Mouse (Mus musculus) lung, adult 2 months (tissue): Measurements from ENCODE around the gene Tnrc6b. TPM values are rescaled to one million over a fixed set of nuclear protein-coding genes. Genes with fewer than 3 reads are reported as not detected.

Experiments used
- DNase-seq: peaks from one replicate; pipeline ENCODE4 v3.0.0; 2022
- H3K4me1 ChIP-seq: fragments of 200-500 bp; 2 replicates; pipeline ENCODE4 v1.6.1; 2011; ENCODE audit warnings: low read length; ENCODE audit not compliant: control insufficient read depth, insufficient read depth
- H3K4me3 ChIP-seq: fragments of 200-500 bp; replicated peaks from 2 replicates; pipeline ENCODE3; 2011; ENCODE audit warnings: low read depth, mild to moderate bottlenecking, control low read depth, low read length; ENCODE audit errors: extremely low read depth
- CTCF ChIP-seq: fragments of 200-500 bp; IDR thresholded peaks from 2 replicates; pipeline ENCODE4 v1.5.1; 2011; ENCODE audit warnings: mild to moderate bottlenecking, low read length, control low read depth; ENCODE audit not compliant: insufficient read depth
- POLR2A ChIP-seq: fragments of 200-500 bp; IDR thresholded peaks from 2 replicates; pipeline ENCODE4 v1.6.1; 2011; ENCODE audit warnings: low read depth, mild to moderate bottlenecking, control low read depth, low read length, borderline replicate concordance; ENCODE audit errors: extremely low read depth
- WGBS: fragments of 180-500 bp; shearing (Covaris S2); methylation state at CpG from one replicate; pipeline ENCODE4 v1.1.7; 2018; 5-methylcytosine and 5-hydroxymethylcytosine counted together
- polyA plus RNA-seq: library from polyadenylated mRNA; depleted of rRNA; stranded (reverse); fragments of >200 nt; gene quantifications from 2 replicates; pipeline ENCODE4 v1.2.3, GENCODE M21; 2012

The Tnrc6b gene
- polyA plus RNA-seq, 1 experiment = 16.6 TPM

- 14% methylated on average over 5 of the region's 5 CpGs for WGBS
- Histone ChIP-seq H3K4me1 (peaks cover 14% of the 10 kb centered on the region; the same call in 1 of the 2 replicates), H3K4me3 (no peak overlapping the region)
- DNase-seq = no peak
- TF ChIP-seq POLR2A (no peak), CTCF (no peak)
These were observed 881 bp upstream of the Tnrc6b start for GRCm38 (mm10) chr15:80710257-80710607.

DNA sequence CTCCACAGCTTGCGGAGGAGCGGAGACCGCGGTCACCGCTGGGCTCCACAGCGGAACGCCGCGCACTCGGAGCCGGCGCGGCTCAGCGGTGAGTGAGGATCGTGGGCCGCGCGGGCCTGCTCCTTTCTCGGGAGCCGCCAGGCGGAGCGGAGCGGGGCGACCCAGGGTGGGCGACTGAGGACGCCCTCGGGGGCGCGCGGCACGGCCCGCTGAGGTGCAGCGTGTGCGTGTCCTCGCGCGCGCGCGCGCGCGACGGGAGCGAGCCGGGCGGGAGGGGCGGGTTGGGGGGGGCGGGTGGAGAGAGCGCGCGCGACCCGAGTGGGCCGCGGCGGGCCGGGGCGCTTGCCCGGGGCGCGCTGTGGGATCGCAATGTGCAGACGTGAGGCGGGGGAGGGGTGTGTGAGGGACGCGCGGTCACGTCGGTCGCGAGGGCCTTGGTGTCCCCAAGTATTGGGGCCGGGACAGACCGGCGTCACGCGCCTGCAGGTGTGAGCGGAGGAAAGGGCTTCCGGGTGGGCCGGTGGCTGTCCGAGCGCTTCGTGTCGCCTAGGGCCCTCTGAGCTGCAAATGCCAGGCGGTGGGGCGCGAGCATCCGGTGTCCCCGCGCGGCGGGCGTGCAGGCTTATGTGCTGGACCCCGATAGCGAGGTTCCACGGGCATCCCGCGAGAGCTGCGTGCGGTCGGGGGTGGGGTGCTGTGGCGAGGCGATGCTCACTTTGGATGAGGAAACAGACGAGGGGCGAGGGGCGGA is 463 bp downstream of the Tnrc6b start:
- WGBS = under 1% methylated on average over 74 of the region's 106 CpGs
- no peak for TF ChIP-seq POLR2A
- TF ChIP-seq CTCF = no peak
- H3K4me1 ChIP-seq = peaks cover 14% of the 10 kb centered on the region; the same call in 1 of the 2 replicates
- DNase-seq = peak; percentile 57
- H3K4me3 ChIP-seq = peak overlapping the region; percentile 94

DNA sequence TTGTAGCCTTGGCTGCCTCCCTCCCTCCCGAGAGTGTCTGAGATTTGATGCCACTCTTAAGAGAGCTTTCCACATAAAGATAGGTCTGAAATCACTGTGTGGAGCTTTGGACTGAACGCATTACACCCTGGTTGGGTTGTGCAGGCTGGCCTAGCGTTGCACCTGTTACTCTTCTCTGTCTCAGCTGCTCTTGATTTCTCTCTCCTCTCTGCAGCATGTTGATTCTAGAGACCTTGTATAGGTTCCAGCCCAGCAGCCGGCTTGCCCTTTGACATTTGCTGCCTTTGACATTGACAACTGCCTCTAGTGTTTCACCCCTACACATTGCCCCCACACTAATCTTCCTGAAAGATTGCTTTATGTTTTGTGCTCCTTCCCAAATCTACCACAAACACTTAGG is 3.2 kb downstream of the Tnrc6b start:
- DNase-seq = no peak
- Histone ChIP-seq H3K4me3 (no peak overlapping the region), H3K4me1 (peaks cover 11% of the 10 kb centered on the region)
- WGBS = 86% methylated on average over 4 of the region's 4 CpGs
- TF ChIP-seq POLR2A (no peak), CTCF (no peak)

- TF ChIP-seq CTCF (no peak), POLR2A (no peak)
- DNase-seq = no peak
- 66% methylated on average over 8 of the region's 8 CpGs for WGBS
- Histone ChIP-seq H3K4me1 (peaks cover 16% of the 10 kb centered on the region), H3K4me3 (no peak overlapping the region)
These were observed 5.6 kb downstream of the Tnrc6b start for GRCm38 (mm10) chr15:80716631-80717135.

- Histone ChIP-seq H3K4me3 (no peak overlapping the region), H3K4me1 (peaks cover 15% of the 10 kb centered on the region)
- no peak for DNase-seq
- WGBS = 26% methylated on average over 1 of the region's 1 CpGs
- TF ChIP-seq POLR2A (no peak), CTCF (no peak)
These were observed 6.3 kb downstream of the Tnrc6b start for GRCm38 (mm10) chr15:80717431-80717830.

DNA sequence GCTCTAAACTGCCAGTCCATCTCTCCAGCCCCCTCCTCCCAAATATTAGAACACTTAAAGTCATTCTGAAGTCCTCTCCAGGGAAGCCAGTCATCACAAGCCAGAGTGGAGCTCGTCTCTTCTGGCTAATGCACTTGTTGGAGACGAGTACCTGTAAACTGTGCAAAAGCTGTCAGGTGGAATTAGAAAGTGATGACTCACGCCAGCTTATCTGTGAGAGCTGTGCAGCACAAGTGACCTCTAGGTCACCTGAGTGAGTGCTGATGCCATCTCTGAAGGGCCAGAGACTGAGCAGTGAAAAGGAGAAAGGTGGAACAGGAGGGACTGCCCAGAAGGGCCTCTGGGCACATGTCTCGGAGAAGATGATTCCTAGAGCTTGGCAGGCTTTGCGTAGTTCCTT is 9.1 kb downstream of the Tnrc6b start:
- H3K4me1 ChIP-seq = peaks cover 15% of the 10 kb centered on the region
- WGBS = 52% methylated on average over 5 of the region's 5 CpGs
- TF ChIP-seq POLR2A (no peak), CTCF (no peak)
- no peak overlapping the region for H3K4me3 ChIP-seq
- no peak for DNase-seq

- no peak for TF ChIP-seq CTCF
- no peak for TF ChIP-seq POLR2A
- WGBS = 75% methylated on average over 6 of the region's 6 CpGs
- Histone ChIP-seq H3K4me1 (peaks cover 15% of the 10 kb centered on the region), H3K4me3 (no peak overlapping the region)
- DNase-seq = no peak
These were observed 10.7 kb downstream of the Tnrc6b start for GRCm38 (mm10) chr15:80721861-80722260.

DNA sequence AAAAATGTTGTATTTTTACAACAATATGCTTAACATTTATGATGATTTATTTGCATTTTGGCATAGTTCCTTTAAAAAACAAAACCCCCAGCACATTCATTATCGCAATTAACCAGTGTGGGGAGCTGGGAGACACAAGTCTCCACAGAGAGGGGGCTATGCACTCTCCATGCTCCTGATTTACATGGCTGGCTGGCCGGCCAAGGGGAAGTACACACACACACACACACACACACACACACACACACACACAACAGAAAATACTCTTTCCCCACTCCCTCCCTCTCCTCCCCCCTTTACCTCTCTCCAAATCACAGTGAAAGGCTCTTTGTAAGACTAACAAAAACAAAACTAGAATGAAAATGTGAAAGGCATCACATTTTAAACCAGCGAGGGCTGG is 11.3 kb downstream of the Tnrc6b start:
- no peak for DNase-seq
- peaks cover 15% of the 10 kb centered on the region for H3K4me1 ChIP-seq
- 52% methylated on average over 3 of the region's 3 CpGs for WGBS
- H3K4me3 ChIP-seq = no peak overlapping the region
- TF ChIP-seq CTCF = no peak
- TF ChIP-seq POLR2A = no peak

GRCm38 (mm10) chr15:80729477-80729876 is 18.4 kb downstream of the Tnrc6b start:
- Histone ChIP-seq H3K4me3 (no peak overlapping the region), H3K4me1 (peaks cover 2% of the 10 kb centered on the region; the same call in 1 of the 2 replicates)
- TF ChIP-seq POLR2A (no peak), CTCF (no peak)
- DNase-seq = no peak
- WGBS = 52% methylated on average over 2 of the region's 2 CpGs

DNA sequence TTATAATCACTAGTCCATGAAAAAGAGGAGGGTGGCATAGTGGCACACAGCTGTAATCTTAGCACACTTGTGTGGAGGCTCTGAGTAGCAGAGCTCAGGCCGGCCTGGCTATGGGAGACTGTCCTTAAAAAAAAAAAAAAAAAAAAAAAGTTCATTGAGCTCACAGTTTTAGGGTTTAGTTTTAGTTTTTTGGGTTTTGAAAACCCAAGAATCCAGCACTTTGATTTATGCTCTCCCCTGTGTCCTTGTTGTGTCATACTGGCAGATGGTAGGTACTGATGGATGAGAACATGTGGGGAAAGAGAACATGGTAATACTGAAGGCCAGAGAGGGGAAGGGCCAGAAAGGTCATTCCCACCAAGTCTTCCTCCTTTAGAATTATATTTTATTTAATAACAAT is 19.9 kb downstream of the Tnrc6b start:
- 90% methylated on average over 1 of the region's 1 CpGs for WGBS
- no peak for DNase-seq
- no peak for TF ChIP-seq CTCF
- no peak for TF ChIP-seq POLR2A
- Histone ChIP-seq H3K4me3 (no peak overlapping the region), H3K4me1 (peaks cover 6% of the 10 kb centered on the region)
